Mouse (Mus musculus): ENCODE results near the gene Uck2. TPM values are rescaled to one million over a fixed set of nuclear protein-coding genes. Genes with fewer than 3 reads are reported as not detected.
A peak's percentile ranks its signal among the peaks of the same experiment; 100 is the strongest.

The Uck2 gene
- total RNA-seq, 2 experiments from 2014 or later = 54.7 to 59.7 TPM

DNA sequence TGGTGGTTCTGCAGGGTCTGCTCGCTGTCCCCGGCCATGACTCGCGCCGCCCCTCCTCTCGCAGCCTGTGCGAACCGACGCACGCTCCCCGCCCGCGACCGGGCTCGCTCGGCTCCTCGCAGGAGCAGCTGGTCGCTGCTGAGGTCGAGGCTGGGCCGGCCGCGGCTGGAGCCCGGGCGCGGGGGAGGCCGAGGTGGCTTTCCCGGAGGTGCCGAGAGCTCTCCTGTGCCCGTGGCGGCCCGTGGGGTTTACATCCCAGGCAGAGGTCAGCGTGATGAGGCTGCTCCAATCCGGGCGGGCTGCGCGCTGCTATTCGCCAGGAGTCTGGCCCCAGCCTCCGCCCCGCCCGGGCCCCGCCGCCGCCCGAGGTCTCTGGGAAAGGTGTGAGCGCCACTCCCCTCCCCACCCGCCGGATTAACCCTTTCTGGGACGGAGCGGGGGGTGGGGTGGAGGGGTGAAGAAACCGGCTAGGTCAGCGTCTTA is 242 bp downstream of the Uck2 start:
- intact Hi-C loops (cut with DNase I) = loop anchor here (5.0 kb wide), 1 partner anchor 43 kb away; no protein-coding TSS in a partner anchor
- DNase-seq (ENCODE audit: low spot score) = peak; percentile 74

DNA sequence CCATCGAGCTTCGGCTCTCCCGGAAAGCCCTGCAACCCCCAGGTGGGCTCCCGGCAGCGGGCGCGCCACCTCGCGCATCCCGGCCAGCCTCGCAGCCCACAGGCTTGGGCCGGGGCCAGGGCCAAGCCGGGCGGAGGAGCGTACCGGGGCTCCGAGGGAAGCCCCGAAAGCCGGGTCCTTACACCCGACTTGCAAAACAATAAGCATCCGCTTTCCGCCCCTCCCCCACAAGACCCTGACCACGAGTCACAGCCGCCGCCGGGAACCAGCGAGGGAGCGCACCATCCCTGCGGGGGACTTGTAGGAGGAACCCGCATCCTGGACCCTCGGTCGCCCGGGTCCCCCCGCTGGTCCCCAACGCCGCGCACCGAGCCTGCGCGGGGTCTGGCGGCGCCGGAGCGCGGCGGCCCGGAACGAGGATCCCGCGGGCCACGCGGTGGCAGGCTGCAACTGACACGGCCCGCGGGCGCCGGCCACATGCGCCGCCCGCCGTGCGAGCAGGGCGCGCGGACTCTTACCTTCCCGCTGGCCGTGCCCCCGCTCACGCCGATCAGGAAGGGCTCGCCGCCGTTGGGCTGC is 773 bp downstream of the Uck2 start:
- intact Hi-C loops (cut with DNase I) = loop anchor here (5.0 kb wide), 1 partner anchor 42 kb away; no protein-coding TSS in a partner anchor
- DNase-seq (ENCODE audit: low spot score) = peak; percentile 33

DNA sequence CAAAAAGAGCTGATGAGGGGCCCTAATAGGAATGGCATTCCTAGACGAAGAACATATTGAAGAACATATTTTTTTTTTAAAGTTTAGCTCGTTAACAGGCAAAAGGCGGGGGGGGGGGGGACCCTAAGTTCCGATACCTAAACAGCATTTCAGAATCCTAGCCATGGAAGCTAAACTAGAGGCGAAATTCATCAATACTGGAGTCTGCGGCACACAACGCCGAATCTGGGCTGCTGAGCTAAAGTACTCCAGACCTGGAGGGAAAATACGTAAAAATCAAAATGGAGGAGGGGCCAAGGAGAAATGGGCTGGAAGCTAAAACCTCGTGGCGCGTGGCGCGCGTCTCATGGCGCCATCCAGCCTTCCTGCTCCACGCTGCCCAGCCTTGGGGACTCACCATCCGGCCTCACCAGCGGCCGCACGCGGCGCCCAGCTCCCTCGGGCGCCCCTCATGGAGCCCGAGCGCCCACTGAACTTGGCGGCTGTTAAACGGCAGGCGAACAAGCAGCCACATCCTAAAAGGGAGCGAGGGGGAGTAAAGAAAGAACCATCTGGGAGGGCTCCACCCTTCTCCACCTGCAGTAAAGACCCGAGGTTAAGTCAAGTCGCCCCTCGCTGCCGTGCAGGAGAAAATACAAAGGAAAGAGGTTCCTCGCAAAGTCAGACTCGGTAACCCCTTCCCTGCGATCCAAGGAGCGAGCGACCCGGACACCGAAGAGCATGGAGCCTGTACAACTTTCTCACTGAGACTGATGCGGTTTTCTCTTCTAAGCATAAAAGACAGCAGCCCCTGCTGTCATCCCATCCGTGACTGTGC is 1.5 kb downstream of the Uck2 start:
- intact Hi-C loops (cut with DNase I) = loop anchor here (5.0 kb wide), 1 partner anchor 41 kb away; no protein-coding TSS in a partner anchor
- DNase-seq (ENCODE audit: low spot score) = no peak

DNA sequence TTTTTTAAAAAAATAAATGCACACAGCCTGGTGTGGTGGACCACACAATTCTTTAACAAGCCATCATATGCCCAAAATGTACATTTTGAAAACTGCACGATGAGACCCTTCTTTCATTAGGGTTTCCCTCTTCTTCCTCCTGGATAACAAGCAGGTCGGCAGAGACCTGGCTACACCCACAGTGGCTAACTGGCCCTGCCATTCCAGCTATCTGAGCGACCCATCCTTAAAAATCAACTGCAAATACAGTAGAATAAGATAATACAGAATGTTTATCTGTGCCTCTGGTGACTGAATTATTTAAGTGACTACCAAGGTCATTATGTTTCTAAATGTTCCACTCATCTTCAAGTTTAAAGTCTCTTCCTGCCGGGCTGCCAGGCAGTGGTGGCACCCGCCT is 2.4 kb downstream of the Uck2 start:
- intact Hi-C loops (cut with DNase I) = loop anchor here (5.0 kb wide), 1 partner anchor 40 kb away; no protein-coding TSS in a partner anchor
- DNase-seq (ENCODE audit: low spot score) = no peak

DNA sequence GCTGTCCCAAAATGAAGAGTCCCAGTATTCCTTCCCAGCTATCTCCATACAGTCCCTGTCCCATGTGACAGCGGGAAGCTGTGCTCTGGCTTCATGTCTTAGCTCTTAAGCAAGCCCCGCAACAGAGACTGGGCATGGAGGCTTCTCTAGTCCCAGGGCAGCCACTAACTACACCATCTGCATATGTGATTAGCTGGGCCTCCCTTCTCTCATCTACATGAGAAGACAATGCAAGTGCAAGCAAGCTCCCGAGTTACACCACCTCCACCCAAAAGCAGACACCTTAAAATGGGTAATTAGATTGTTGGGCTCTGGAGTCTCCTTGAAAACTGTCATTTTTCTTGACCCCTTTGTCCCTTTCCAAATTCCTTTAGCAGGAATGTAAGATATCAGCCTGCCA is 3.0 kb downstream of the Uck2 start:
- intact Hi-C loops (cut with DNase I) = loop anchor here (5.0 kb wide), 1 partner anchor 40 kb away; no protein-coding TSS in a partner anchor
- DNase-seq (ENCODE audit: low spot score) = no peak

DNA sequence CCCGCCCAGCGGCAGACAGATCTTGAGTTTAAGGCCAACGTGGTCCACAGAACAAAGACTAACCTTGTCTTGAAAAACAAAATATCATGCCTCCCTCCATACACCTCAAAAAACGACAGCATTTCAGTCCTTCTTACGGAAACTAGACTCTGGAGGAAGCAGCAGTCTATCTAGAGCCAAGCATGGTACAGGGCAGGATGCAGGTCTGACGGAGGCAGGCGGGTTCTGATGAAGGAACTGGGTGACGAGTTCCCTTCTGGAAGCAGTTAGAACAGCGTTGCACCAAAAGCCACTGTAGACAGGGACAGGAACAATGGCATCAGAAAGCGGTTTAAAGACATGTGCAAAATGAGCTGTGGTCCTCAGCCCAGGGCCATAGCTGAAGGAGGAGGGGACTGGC is 5.1 kb downstream of the Uck2 start:
- intact Hi-C loops (cut with DNase I) = loop anchor here (5.0 kb wide), 1 partner anchor 38 kb away; no protein-coding TSS in a partner anchor
- DNase-seq (ENCODE audit: low spot score) = no peak

DNA sequence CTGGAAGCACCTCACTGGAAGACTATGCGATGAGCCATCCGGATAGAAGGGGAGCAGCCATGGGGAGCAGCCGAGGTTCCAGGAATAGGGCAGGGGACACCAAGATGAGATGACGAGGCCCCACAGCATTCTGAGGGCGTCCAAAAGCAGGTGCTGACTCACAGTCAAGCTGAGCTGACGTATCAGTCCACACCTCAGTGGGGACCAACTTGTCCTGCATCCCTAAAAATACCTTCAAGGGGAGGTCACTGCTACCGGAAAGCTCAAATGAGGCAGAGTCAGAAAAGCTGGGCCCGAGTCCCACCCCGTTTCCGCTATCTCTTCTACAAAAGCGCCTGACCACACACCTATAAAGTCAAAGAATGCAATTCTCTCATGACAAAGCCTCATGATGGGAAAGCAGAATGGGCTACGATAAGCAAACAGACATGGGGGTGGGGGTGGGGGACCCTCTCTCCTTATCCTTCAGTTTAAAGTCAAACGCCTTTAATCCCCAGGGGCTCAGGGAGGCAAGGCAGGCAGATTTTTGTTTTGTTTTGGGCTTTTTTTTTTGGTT is 5.9 kb downstream of the Uck2 start:
- no peak for DNase-seq (ENCODE audit: low spot score)

DNA sequence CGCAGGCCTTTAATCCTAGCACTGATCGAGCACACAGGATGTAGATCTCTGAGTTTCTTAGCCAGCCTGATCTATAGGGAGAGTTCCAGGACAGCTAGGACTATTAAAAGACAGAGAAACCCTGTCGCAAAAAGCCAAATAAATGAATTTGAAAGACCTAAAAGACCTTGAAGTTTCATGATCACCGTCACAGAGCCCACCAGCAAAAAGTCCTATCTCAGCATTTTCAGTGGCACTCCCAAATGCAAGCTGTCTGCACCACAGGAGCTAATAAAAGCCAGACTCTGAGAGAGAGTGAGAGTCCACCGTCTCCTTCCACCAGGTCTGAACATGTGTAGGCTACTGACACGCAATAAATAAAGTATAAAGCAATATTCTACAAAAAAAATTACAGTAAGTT is 6.7 kb downstream of the Uck2 start:
- intact Hi-C loops (cut with DNase I) = no loop called here
- no peak for DNase-seq (ENCODE audit: low spot score)

More for the DNA sequence above, 5.9 kb downstream of the Uck2 start:
- intact Hi-C loops (cut with DNase I) = no loop called here

DNA sequence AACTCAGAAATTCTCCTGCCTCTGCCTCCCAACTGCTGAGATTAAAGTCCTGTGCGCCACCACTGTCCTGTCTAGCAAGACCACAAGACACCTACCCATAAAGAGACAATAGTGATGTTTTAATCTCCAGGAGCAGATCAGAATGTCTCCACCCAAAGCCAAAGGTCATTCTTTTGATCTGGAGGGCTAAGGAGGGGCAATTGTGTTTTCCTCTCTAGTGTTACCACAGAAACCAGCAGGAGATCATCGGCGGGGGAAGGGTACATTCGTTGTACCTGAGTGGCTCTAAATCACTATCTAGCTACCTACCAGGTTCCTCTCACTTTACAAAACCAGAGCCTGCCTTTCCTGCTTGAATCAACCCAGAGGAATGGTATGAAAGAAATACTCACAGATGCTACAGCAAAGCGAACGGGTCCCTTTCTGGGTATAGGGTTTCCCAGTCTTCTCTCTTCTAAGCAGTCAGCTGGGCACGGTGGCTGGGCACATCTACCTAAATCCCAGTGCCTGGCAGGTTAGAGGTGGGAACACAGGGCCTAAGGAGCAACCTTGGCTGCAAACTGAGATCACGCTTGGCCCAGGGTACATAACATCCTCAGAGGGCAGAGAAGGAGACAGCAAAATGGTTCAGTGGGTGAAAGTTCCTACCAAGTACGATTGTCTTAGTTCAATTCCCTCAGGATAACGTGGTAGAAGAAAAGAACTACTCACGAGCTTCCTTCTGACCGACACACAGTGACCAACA is 10.3 kb downstream of the Uck2 start:
- DNase-seq (ENCODE audit: low spot score) = no peak
- intact Hi-C loops (cut with DNase I) = no loop called here

DNA sequence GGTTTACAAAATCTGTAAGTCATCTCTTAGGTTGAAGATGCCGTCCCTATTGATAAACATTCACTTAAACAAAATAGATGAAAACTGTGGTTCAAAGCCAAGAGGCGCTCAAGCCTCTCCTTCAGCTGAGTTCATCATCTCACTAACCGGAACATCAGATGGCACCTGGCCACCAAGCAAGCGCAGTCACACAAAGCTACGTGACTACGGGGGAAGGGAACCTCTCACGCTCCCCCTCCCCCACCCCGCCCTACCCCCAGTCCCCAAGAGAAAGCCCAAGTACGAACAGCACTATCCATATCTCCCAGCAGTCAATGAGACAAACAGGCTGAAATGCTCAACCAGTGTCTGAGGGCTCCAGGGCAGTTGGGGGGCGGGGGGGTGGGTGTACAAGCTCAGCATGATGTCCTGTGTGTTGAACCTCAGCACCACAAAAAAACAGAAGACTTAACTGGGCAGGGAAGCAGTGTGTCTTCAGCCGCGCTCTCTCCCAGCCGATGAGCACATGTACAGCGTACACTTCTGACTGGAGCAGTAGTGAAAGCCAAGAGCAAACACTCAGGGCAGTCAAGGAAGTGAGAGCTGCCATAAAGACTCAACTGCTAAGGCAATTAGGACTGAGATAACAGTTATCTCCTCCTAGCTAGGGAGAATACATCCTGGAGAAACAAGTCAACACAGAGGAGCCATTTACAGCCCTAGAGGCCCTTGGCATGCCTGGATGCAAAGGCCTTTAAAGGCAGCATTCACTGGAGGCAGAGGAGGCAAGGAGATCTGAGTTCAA is 11.5 kb downstream of the Uck2 start:
- intact Hi-C loops (cut with DNase I) = no loop called here
- DNase-seq (ENCODE audit: low spot score) = no peak

DNA sequence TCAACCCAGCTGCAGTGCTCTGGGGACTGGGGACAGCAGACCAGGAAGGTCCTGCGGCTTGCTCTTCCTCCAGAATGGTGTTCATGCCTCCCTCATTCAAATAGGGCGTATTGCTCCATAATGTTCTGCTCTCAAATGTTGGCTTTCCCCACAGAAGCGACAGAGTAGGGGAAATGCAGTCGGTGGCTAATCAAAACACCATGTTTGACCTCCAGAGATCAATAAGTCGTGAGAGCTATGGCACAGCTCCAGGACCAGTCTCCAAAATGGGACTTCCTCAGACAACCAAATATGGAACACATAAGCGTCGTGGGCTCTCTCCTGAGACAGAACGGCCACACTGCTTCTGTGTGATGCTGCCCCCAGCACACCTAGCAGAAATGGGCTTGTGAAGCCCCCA is 13.3 kb downstream of the Uck2 start:
- intact Hi-C loops (cut with DNase I) = no loop called here
- no peak for DNase-seq (ENCODE audit: low spot score)

DNA sequence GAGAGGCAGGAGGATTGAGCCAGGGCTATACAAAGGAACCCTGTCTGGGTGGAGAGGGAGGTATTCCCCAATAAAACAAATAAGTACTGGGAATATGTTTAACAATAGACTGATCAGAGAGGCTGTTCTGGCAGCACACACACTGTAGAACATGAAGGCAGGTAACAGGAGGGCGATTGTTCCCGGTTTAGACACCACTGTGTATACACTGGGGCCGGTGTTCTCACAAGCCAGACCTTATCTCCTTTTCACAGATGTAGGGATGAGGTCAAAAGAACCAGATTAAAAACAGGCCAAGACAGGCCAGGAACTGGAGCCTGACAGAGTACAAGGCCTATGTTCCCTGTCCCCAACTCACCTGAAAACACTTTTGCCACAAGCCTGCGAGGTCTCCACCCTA is 13.8 kb downstream of the Uck2 start:
- DNase-seq (ENCODE audit: low spot score) = no peak
- intact Hi-C loops (cut with DNase I) = no loop called here

DNA sequence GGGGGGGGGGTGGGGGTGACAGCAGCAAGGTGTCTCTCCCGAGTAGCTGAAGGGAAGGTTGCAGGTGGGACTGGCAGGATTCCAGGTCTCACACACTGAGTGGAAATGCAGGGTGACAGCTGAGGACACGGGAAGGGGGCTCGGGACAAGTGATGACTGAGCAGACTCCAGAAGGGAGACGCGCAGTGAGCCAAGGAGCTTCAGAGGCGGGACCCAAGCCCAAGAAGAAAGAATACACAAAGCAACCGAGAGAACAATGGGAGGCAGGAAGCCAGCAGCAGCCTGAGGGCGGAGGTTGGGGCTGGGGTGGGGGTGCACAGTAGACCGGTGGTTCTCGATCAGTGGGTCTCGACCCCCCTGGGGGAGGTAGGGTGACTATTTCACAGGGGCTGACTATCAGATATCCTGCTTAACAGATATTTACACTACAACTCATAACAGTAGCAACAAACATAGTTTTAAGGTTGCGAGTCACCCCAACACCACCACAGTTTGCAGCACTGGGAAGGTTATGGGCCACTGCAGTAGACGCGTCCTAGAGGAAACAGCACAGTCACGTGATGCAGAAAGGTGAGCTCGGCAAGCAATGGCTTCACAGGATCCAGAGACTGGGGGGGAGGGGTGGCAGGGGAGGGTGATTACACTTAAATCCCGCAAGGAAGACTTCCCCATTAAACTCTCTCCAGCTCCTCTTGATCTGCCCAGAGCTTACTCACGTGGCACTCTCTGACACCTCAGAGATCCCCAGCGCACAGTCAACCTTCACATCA is 14.6 kb downstream of the Uck2 start:
- intact Hi-C loops (cut with DNase I) = no loop called here
- no peak for DNase-seq (ENCODE audit: low spot score)

DNA sequence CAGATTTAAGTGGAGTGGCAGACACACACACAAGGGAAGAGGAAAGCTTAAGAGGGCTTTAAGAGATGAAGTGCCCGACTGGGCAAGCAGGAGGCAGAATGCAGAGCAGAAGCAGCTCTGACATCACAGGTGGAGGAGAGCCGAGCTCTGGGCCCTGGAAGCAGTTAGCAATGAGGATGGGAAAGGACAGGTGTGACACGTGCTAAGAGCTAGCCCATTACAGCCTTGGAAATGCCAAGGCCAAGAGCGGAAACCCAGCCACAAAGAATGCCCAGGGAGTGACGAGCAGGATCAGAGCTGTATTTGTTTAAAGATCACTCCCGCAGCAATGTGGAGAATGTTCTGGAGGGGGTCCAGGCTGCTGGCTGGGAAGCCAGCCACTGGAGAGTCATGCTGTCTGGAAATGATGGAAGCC is 15.3 kb downstream of the Uck2 start:
- peak; percentile 73 for DNase-seq (ENCODE audit: low spot score)
- intact Hi-C loops (cut with DNase I) = no loop called here

DNA sequence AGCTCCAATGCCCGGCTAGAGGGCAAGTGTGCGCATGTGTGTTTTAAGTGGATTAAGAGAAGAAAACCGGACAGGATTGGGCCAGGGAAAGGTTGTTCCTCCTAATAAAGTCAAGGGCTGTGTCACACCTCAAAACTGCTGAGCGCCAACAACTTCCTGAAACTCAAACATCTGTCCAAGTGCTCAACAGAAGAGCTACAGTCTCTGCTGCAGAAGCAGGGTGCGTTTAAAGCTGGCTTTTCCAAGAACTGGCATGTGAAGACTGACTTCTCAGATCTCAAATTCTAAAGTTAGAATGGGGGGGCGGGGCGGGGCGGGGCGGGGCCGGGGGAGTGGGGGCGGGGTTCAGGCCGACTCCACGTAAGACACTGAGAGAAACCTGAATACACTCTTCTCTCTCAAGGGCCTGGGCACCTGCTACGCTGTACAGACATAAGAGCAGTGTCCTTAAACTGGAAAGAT is 15.7 kb downstream of the Uck2 start:
- intact Hi-C loops (cut with DNase I) = no loop called here
- no peak for DNase-seq (ENCODE audit: low spot score)

DNA sequence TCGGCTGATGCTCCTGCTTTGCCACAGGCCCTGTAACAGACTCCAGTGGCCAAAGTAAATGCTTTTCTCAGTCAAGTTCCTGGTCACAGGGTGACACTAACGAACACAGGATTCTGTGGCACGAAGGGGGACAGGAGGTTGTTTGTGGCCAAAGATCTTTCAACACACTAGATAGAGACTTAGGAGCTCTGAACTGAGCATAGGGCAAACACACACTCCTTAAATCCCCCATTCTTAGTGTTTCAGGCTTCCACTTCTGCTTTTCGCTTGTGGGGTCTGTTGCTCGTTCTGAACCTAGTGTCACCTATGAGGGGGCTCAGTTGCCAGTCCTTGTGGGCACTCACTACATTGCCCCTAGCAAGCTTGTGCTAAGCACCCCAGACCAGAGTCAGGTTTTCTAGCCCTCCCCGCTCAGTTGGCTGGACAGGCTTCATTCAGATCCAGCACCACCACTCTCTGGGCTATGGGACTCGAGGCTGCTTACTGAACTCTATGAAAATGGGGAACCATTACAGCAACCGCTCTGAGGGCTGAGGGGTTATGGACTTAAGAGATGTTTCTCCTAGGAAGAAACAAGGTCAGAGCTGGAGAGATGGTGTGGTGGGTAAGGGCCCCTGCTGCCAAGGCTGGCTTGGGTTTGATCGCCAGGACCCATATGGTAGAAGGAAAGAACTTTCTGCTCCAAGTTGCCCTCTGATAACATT is 16.6 kb downstream of the Uck2 start:
- intact Hi-C loops (cut with DNase I) = no loop called here
- DNase-seq (ENCODE audit: low spot score) = no peak

DNA sequence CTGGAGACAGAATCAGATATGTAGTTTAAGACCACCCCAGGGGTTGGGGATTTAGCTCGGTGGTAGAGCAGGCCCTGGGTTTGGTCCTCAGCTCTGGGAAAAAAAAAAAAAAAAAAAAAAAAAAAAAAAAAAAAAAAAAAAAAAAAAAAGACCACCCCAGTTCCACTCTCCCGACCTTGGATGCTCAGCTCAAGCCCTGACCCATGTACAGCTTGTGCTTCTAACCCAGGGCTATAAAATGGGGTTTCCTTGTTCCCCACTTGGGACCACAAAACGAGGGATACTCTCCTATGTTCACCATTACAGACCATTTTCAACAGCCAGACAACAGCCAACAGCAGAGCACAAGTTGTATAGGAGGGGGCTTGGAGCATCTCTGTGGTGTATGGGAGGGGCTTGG is 18.4 kb downstream of the Uck2 start:
- intact Hi-C loops (cut with DNase I) = no loop called here
- no peak for DNase-seq (ENCODE audit: low spot score)

DNA sequence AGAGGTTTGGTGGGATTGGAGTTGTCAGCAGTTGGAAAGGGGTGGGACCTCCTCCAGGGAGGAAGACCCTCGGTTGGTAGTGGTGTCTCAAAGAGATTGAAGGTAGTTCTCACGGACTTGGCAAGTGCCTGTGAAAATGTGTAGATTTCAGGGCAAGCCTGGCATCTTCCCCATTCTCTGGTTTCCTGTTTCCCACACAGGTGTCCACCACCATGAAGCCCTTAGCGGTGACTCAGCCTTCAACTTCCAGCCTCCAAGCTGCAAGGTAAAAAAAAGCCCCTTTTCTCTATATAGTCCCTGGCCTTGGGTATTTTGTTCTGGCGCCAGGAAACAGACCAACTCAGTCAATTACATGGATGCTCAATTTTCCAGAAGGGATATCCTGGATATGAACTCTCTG is 19.8 kb downstream of the Uck2 start:
- no peak for DNase-seq (ENCODE audit: low spot score)

More for the DNA sequence above, 19.8 kb downstream of the Uck2 start:
- intact Hi-C loops (cut with DNase I) = no loop called here
